Mouse (Mus musculus): ENCODE measurements around the gene Syt6. TPM values are rescaled to one million over a fixed set of nuclear protein-coding genes. Genes with fewer than 3 reads are reported as not detected.

The Syt6 gene
- 0.47 and 0.73 TPM in 2 replicates for polyA plus RNA-seq (2014; fragmentation: Nextera tagmentation; extraction: Ambion mirVana)

GRCm38 (mm10) chr3:103575156-103575892 is at the start of gene Syt6:
Gene Syt6, plus strand, starts transcription at chr3:103575231.
- no peak within 1 kb of the TSS; the same call in 1 of the 2 replicates for H3K9ac ChIP-seq
- H3K27me3 ChIP-seq (ENCODE audit: insufficient read depth, low read length), result peaks cover 67% of the 10 kb centered on the region
- H3K4me3 ChIP-seq (ENCODE audit: low read depth, low read length), result peak within 1 kb of the TSS; percentile 47
- H3K4me1 ChIP-seq (ENCODE audit: insufficient read depth), result no peaks in the 10 kb centered on the region
- ATAC-seq (ENCODE audit: insufficient read depth) (no peak), DNase-seq (no peak)
- H3K27ac ChIP-seq (ENCODE audit: low read depth), result no peak within 1 kb of the TSS
- H3K4me2 ChIP-seq, result peak within 1 kb of the TSS; percentile 88
- H3K36me3 ChIP-seq (ENCODE audit: insufficient read depth), result no peaks in the 10 kb centered on the region
- no peak for TF ChIP-seq CTCF (IDR thresholded peaks at IDR 0.05; ENCODE audit: low read depth)
- WGBS, result 1% methylated on average over 44 of the region's 44 CpGs
- H3K9me3 ChIP-seq (ENCODE audit: low read depth, low read length), result no peaks in the 10 kb centered on the region

- TF ChIP-seq CTCF (IDR thresholded peaks at IDR 0.05; ENCODE audit: low read depth), result no peak
- 0 out of 2 replicates have a peak overlapping the region, but pooled peaks have one; percentile 30 for H3K27ac ChIP-seq (ENCODE audit: low read depth)
- no peaks in the 10 kb centered on the region for H3K4me1 ChIP-seq (ENCODE audit: insufficient read depth)
- H3K9me3 ChIP-seq (ENCODE audit: low read depth, low read length), result no peaks in the 10 kb centered on the region
- DNase-seq, result no peak
- H3K27me3 ChIP-seq (ENCODE audit: insufficient read depth, low read length), result no peaks in the 10 kb centered on the region
- H3K36me3 ChIP-seq (ENCODE audit: insufficient read depth), result no peaks in the 10 kb centered on the region
- no peak overlapping the region for H3K4me3 ChIP-seq (ENCODE audit: low read depth, low read length)
- 47% methylated on average over 4 of the region's 4 CpGs for WGBS
- ATAC-seq (ENCODE audit: insufficient read depth), result peak; percentile 65
- H3K9ac ChIP-seq, result no peak overlapping the region
- 0 out of 2 replicates have a peak overlapping the region, but pooled peaks have one; percentile 18 for H3K4me2 ChIP-seq
Measured at GRCm38 (mm10) chr3:103526201-103526704, 48.8 kb upstream of the Syt6 start.

GRCm38 (mm10) chr3:103526864-103527263 is 48.2 kb upstream of the Syt6 start:
- 29% methylated on average over 2 of the region's 2 CpGs for WGBS

DNA sequence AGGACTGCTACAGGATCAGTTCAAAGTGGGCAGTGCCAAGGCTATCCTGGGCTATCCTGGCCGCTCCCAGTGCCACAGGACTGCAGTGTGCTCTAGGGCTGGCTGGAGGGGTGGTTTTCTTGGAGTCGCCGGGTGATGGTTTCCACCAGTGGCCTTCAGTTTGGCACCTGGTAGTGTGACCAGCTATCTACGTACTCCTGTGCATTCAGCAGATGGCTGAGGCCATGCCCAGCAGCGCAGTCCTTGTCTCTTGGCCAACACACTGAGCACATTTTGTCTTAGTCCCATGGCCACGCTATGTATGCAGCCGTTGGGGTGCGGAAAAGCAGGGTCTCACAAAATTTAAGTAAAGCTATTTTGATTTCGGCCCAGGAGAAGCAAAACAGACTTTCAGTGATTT is 41.0 kb upstream of the Syt6 start:
- H3K27ac ChIP-seq (ENCODE audit: low read depth), result no peak overlapping the region
- no peaks in the 10 kb centered on the region for H3K27me3 ChIP-seq (ENCODE audit: insufficient read depth, low read length)
- no peak overlapping the region for H3K4me2 ChIP-seq
- no peak overlapping the region for H3K4me3 ChIP-seq (ENCODE audit: low read depth, low read length)
- no peak for DNase-seq
- no peak for TF ChIP-seq CTCF (IDR thresholded peaks at IDR 0.05; ENCODE audit: low read depth)
- 83% methylated on average over 9 of the region's 9 CpGs for WGBS
- H3K4me1 ChIP-seq (ENCODE audit: insufficient read depth), result 0 out of 2 replicates have a peak, but pooled peaks cover 3% of the 10 kb centered on the region
- H3K9me3 ChIP-seq (ENCODE audit: low read depth, low read length), result no peaks in the 10 kb centered on the region
- ATAC-seq (ENCODE audit: insufficient read depth), result no peak
- no peak overlapping the region for H3K9ac ChIP-seq
- H3K36me3 ChIP-seq (ENCODE audit: insufficient read depth), result no peaks in the 10 kb centered on the region

More at GRCm38 (mm10) chr3:103526864-103527263, 48.2 kb upstream of the Syt6 start:
- Histone ChIP-seq H3K27ac (ENCODE audit: low read depth) (no peak overlapping the region), H3K9ac (no peak overlapping the region), H3K4me1 (ENCODE audit: insufficient read depth) (no peaks in the 10 kb centered on the region), H3K36me3 (ENCODE audit: insufficient read depth) (no peaks in the 10 kb centered on the region), H3K4me2 (0 out of 2 replicates have a peak overlapping the region, but pooled peaks have one; percentile 18), H3K4me3 (ENCODE audit: low read depth, low read length) (no peak overlapping the region), H3K9me3 (ENCODE audit: low read depth, low read length) (no peaks in the 10 kb centered on the region), H3K27me3 (ENCODE audit: insufficient read depth, low read length) (no peaks in the 10 kb centered on the region)
- ATAC-seq (ENCODE audit: insufficient read depth) (peak; percentile 89), DNase-seq (peak; percentile 45)
- TF ChIP-seq CTCF (IDR thresholded peaks at IDR 0.05; ENCODE audit: low read depth), result no peak

- H3K27ac ChIP-seq (ENCODE audit: low read depth), result no peak overlapping the region
- 34% methylated on average over 5 of the region's 5 CpGs for WGBS
- H3K4me3 ChIP-seq (ENCODE audit: low read depth, low read length), result no peak overlapping the region
- no peaks in the 10 kb centered on the region for H3K27me3 ChIP-seq (ENCODE audit: insufficient read depth, low read length)
- no peak overlapping the region for H3K4me2 ChIP-seq
- DNase-seq (peak; percentile 28), ATAC-seq (ENCODE audit: insufficient read depth) (no peak)
- 0 out of 2 replicates have a peak, but pooled peaks cover 3% of the 10 kb centered on the region for H3K4me1 ChIP-seq (ENCODE audit: insufficient read depth)
- H3K36me3 ChIP-seq (ENCODE audit: insufficient read depth), result no peaks in the 10 kb centered on the region
- no peaks in the 10 kb centered on the region for H3K9me3 ChIP-seq (ENCODE audit: low read depth, low read length)
- TF ChIP-seq CTCF (IDR thresholded peaks at IDR 0.05; ENCODE audit: low read depth), result no peak
- H3K9ac ChIP-seq, result no peak overlapping the region
Measured at GRCm38 (mm10) chr3:103535207-103535606, 39.8 kb upstream of the Syt6 start.

GRCm38 (mm10) chr3:103539148-103539547 is 35.9 kb upstream of the Syt6 start:
- no peak for TF ChIP-seq CTCF (IDR thresholded peaks at IDR 0.05; ENCODE audit: low read depth)
- WGBS, result 57% methylated on average over 7 of the region's 7 CpGs

DNA sequence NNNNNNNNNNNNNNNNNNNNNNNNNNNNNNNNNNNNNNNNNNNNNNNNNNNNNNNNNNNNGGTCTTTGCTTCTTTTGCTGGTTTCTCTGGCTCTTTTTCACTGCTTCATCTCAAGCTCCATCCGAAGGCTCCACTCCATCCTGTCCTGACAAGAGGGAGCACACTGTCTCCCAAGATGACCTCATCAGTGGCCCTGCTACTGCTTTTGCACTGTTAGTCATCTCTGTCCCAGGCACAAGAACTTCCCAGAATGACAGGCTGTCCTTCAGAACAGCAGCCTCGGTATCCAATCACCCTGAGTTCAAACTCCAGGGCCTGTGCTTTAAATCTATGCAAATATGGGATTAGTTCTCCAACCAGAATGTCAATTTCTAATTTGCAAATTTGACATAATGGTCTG is 28.9 kb upstream of the Syt6 start:
- WGBS, result 37% methylated on average over 2 of the region's 2 CpGs
- Histone ChIP-seq H3K4me3 (ENCODE audit: low read depth, low read length) (no peak overlapping the region), H3K4me1 (ENCODE audit: insufficient read depth) (no peaks in the 10 kb centered on the region), H3K9ac (no peak overlapping the region), H3K27ac (ENCODE audit: low read depth) (no peak overlapping the region), H3K27me3 (ENCODE audit: insufficient read depth, low read length) (no peaks in the 10 kb centered on the region), H3K9me3 (ENCODE audit: low read depth, low read length) (no peaks in the 10 kb centered on the region), H3K4me2 (no peak overlapping the region), H3K36me3 (ENCODE audit: insufficient read depth) (no peaks in the 10 kb centered on the region)
- no peak for ATAC-seq (ENCODE audit: insufficient read depth)
- TF ChIP-seq CTCF (IDR thresholded peaks at IDR 0.05; ENCODE audit: low read depth), result no peak
- no peak for DNase-seq

More at GRCm38 (mm10) chr3:103539148-103539547, 35.9 kb upstream of the Syt6 start:
- Histone ChIP-seq H3K4me3 (ENCODE audit: low read depth, low read length) (no peak overlapping the region), H3K4me2 (no peak overlapping the region), H3K4me1 (ENCODE audit: insufficient read depth) (0 out of 2 replicates have a peak, but pooled peaks cover 3% of the 10 kb centered on the region), H3K27ac (ENCODE audit: low read depth) (no peak overlapping the region), H3K9ac (no peak overlapping the region), H3K9me3 (ENCODE audit: low read depth, low read length) (no peaks in the 10 kb centered on the region), H3K36me3 (ENCODE audit: insufficient read depth) (no peaks in the 10 kb centered on the region), H3K27me3 (ENCODE audit: insufficient read depth, low read length) (no peaks in the 10 kb centered on the region)
- ATAC-seq (ENCODE audit: insufficient read depth) (no peak), DNase-seq (peak; percentile 65)
